ENCODE assay signal across 7 mouse cellular contexts in genomic region chr4:148074521-148075189, GRCm38 (mm10). TPM values are rescaled to one million over a fixed set of nuclear protein-coding genes. Genes with fewer than 3 reads are reported as not detected.
DNase-seq lines count a peak whose midpoint lies in the region; ATAC-seq lines count a peak whose summit lies in the region.

No protein-coding gene starts in this region.

- peak overlapping the region; percentile 28 for H3K4me3 ChIP-seq in hindbrain, embryonic 16.5 days (ENCODE audit: low read length)
- H3K4me3 ChIP-seq in midbrain, embryonic 13.5 days (replicated peaks) = peak overlapping the region; percentile 22

- peaks cover 2% of the 10 kb centered on the region; the same call in 1 of the 2 replicates for H3K4me1 ChIP-seq in hindbrain, embryonic 16.5 days (ENCODE audit: control insufficient read depth, insufficient read depth, low read depth, low read length)
- 0 out of 2 replicates have a peak, but pooled peaks cover 3% of the 10 kb centered on the region for H3K4me1 ChIP-seq in midbrain, embryonic 13.5 days (replicated peaks)

- peak; percentile 29; the same call in 1 of the 2 replicates for ATAC-seq in hindbrain, embryonic 16.5 days
- ATAC-seq in midbrain, embryonic 13.5 days = peak; percentile 27; the same call in 1 of the 2 replicates

- H3K9me3 ChIP-seq in hindbrain, embryonic 16.5 days (ENCODE audit: control insufficient read depth, low read length) = no peaks in the 10 kb centered on the region
- no peaks in the 10 kb centered on the region for H3K9me3 ChIP-seq in midbrain, embryonic 13.5 days

- peak; percentile 44 for DNase-seq in thymus, postnatal 14 days
- DNase-seq in thymus, adult 18-20 months = no peak
- DNase-seq in embryo, embryonic 10 days (ENCODE audit: low spot score) = peak; percentile 63
- DNase-seq in right cerebral cortex, adult 2 months (ENCODE audit: low spot score in 2 of 2) = no peak
- DNase-seq in spleen, postnatal 4 days (ENCODE audit: low spot score in 2 of 2) = no peak

- H3K4me2 ChIP-seq in hindbrain, embryonic 16.5 days (ENCODE audit: low read length) = peak overlapping the region; percentile 51
- H3K4me2 ChIP-seq in midbrain, embryonic 13.5 days (replicated peaks) = peak overlapping the region; percentile 50

- peak overlapping the region; percentile 24; the same call in 1 of the 2 replicates for H3K27ac ChIP-seq in hindbrain, embryonic 16.5 days (ENCODE audit: low read depth, low read length)
- no peak overlapping the region for H3K27ac ChIP-seq in midbrain, embryonic 13.5 days

- no peak overlapping the region for H3K9ac ChIP-seq in hindbrain, embryonic 16.5 days (ENCODE audit: low read depth, low read length)
- H3K9ac ChIP-seq in midbrain, embryonic 13.5 days (replicated peaks) = no peak overlapping the region

- no peaks in the 10 kb centered on the region for H3K27me3 ChIP-seq in hindbrain, embryonic 16.5 days (replicated peaks; ENCODE audit: control insufficient read depth, insufficient read depth, low read length)
- no peaks in the 10 kb centered on the region for H3K27me3 ChIP-seq in midbrain, embryonic 13.5 days

- H3K36me3 ChIP-seq in hindbrain, embryonic 16.5 days (ENCODE audit: control insufficient read depth, insufficient read depth, low read length) = no peaks in the 10 kb centered on the region
- no peaks in the 10 kb centered on the region for H3K36me3 ChIP-seq in midbrain, embryonic 13.5 days

- WGBS in hindbrain, embryonic 16.5 days = 47% methylated on average over 17 of the region's 17 CpGs
- WGBS in midbrain, embryonic 13.5 days = 49% methylated on average over 17 of the region's 17 CpGs

RNA-seq across cellular contexts. Expression of gene Agtrap, which starts 13.2 kb away (rescaled TPM):
- 7.4 and 9.3 TPM in 2 replicates for polyA plus RNA-seq in hindbrain, embryonic 16.5 days (2015; fragmentation: Nextera tagmentation; extraction: Ambion mirVana)
- polyA plus RNA-seq in midbrain, embryonic 13.5 days (2015; fragmentation: Nextera tagmentation; extraction: Ambion mirVana) = 5.4 and 7.9 TPM in 2 replicates

RNA-seq across cellular contexts. Expression of gene Mthfr, which starts 35.8 kb away (rescaled TPM):
- 16.5 and 18.5 TPM in 2 replicates for polyA plus RNA-seq in hindbrain, embryonic 16.5 days (2015; fragmentation: Nextera tagmentation; extraction: Ambion mirVana)
- 26.6 and 28.4 TPM in 2 replicates for polyA plus RNA-seq in midbrain, embryonic 13.5 days (2015; fragmentation: Nextera tagmentation; extraction: Ambion mirVana)

RNA-seq across cellular contexts. Expression of gene Clcn6, which starts 36.0 kb away (rescaled TPM):
- 29.9 and 33.5 TPM in 2 replicates for polyA plus RNA-seq in hindbrain, embryonic 16.5 days (2015; fragmentation: Nextera tagmentation; extraction: Ambion mirVana)
- polyA plus RNA-seq in midbrain, embryonic 13.5 days (2015; fragmentation: Nextera tagmentation; extraction: Ambion mirVana) = 33.9 and 35.3 TPM in 2 replicates

RNA-seq across cellular contexts. Expression of gene Mad2l2, which starts 55.5 kb away (rescaled TPM):
- 98.0 and 105 TPM in 2 replicates for polyA plus RNA-seq in hindbrain, embryonic 16.5 days (2015; fragmentation: Nextera tagmentation; extraction: Ambion mirVana)
- polyA plus RNA-seq in midbrain, embryonic 13.5 days (2015; fragmentation: Nextera tagmentation; extraction: Ambion mirVana) = 105 and 106 TPM in 2 replicates

RNA-seq across cellular contexts. Expression of gene Draxin, which starts 55.8 kb away (rescaled TPM):
- 12.0 and 14.9 TPM in 2 replicates for polyA plus RNA-seq in hindbrain, embryonic 16.5 days (2015; fragmentation: Nextera tagmentation; extraction: Ambion mirVana)
- 14.6 and 20.4 TPM in 2 replicates for polyA plus RNA-seq in midbrain, embryonic 13.5 days (2015; fragmentation: Nextera tagmentation; extraction: Ambion mirVana)

Comparison
In these comparisons a context has a peak if more than half of its experiments do, and no peak if none do; other contexts are left out.
1. DNase-seq: peak in thymus, postnatal 14 days (single experiment) and embryo, embryonic 10 days (single experiment); none in thymus, adult 18-20 months (0 of 2), right cerebral cortex, adult 2 months (0 of 2) and spleen, postnatal 4 days (0 of 2).